10 mouse cellular contexts compared by ENCODE assay signal in genomic region chr4:103571721-103572352, GRCm38 (mm10). TPM values are rescaled to one million over a fixed set of nuclear protein-coding genes. Genes with fewer than 3 reads are reported as not detected.
A peak's percentile ranks its signal among the peaks of the same experiment; 100 is the strongest.
DNase-seq lines count a peak whose midpoint lies in the region; ATAC-seq and TF ChIP-seq lines count a peak whose summit lies in the region.
"Had no signal": no experiment of that assay in that cellular context is flagged by ENCODE, and none has a peak within 500 bp of the region (broad histone marks: within the 10 kb centered on the region; RNA-seq: fewer than 3 reads in every experiment).

No protein-coding gene starts in this region.

- H3K4me3 ChIP-seq in forebrain, embryonic 11.5 days (ENCODE audit: low read depth, low read length) = no peak overlapping the region
- no peak overlapping the region for H3K4me3 ChIP-seq in forebrain, embryonic 13.5 days
- H3K4me3 ChIP-seq in lung, embryonic 14.5 days (ENCODE audit: low read depth, low read length) = no peak overlapping the region
- H3K4me3 ChIP-seq in neural tube, embryonic 15.5 days (replicated peaks) = no peak overlapping the region
- H3K4me3 ChIP-seq: liver, embryonic 13.5 days had no signal

- WGBS in forebrain, embryonic 11.5 days = 66% methylated on average over 4 of the region's 4 CpGs
- 67% methylated on average over 4 of the region's 4 CpGs for WGBS in forebrain, embryonic 13.5 days
- WGBS in lung, embryonic 14.5 days = 64% methylated on average over 4 of the region's 4 CpGs
- 57% methylated on average over 4 of the region's 4 CpGs for WGBS in neural tube, embryonic 15.5 days

- no peaks in the 10 kb centered on the region for H3K27me3 ChIP-seq in forebrain, embryonic 11.5 days (ENCODE audit: control insufficient read depth, insufficient read depth, low read length)
- H3K27me3 ChIP-seq in forebrain, embryonic 13.5 days = no peaks in the 10 kb centered on the region
- no peaks in the 10 kb centered on the region for H3K27me3 ChIP-seq in lung, embryonic 14.5 days (ENCODE audit: insufficient read depth, low read length)
- H3K27me3 ChIP-seq in neural tube, embryonic 15.5 days (replicated peaks) = no peaks in the 10 kb centered on the region
- H3K27me3 ChIP-seq: liver, embryonic 13.5 days had no signal

- no peak overlapping the region for H3K4me2 ChIP-seq in forebrain, embryonic 11.5 days (ENCODE audit: low read depth, low read length, severe bottlenecking)
- no peak overlapping the region for H3K4me2 ChIP-seq in forebrain, embryonic 13.5 days
- no peak overlapping the region for H3K4me2 ChIP-seq in lung, embryonic 14.5 days
- no peak overlapping the region for H3K4me2 ChIP-seq in neural tube, embryonic 15.5 days
- H3K4me2 ChIP-seq: liver, embryonic 13.5 days had no signal

- peak; percentile 59 for DNase-seq in forebrain, embryonic 11.5 days (ENCODE audit: low spot score)
- peak; percentile 89 for DNase-seq in lung, embryonic 14.5 days
- no peak for DNase-seq in lung, postnatal 25 days (ENCODE audit: low spot score)
- DNase-seq in embryo, embryonic 11.5 days (ENCODE audit: low read depth, low spot score) = peak; percentile 57
- no peak for DNase-seq in left cerebral cortex, postnatal 4 days
- DNase-seq in layer of hippocampus, postnatal 10 days (ENCODE audit: low spot score in 2 of 2) = no peak
- DNase-seq: cerebellum, adult 9-11 months; liver, embryonic 13.5 days had no signal

- no peaks in the 10 kb centered on the region for H3K36me3 ChIP-seq in forebrain, embryonic 11.5 days (ENCODE audit: control insufficient read depth, insufficient read depth, low read length)
- H3K36me3 ChIP-seq in forebrain, embryonic 13.5 days (ENCODE audit: poor library complexity, severe bottlenecking) = no peaks in the 10 kb centered on the region
- H3K36me3 ChIP-seq in lung, embryonic 14.5 days (ENCODE audit: insufficient read depth) = no peaks in the 10 kb centered on the region
- H3K36me3 ChIP-seq in neural tube, embryonic 15.5 days = no peaks in the 10 kb centered on the region
- H3K36me3 ChIP-seq: liver, embryonic 13.5 days had no signal

- intact Hi-C loops in left cerebral cortex, postnatal 4 days (cut with DNase I) = no loop called here

- no peak overlapping the region for H3K27ac ChIP-seq in forebrain, embryonic 11.5 days (ENCODE audit: low read depth, low read length)
- no peak overlapping the region for H3K27ac ChIP-seq in forebrain, embryonic 13.5 days
- H3K27ac ChIP-seq in lung, embryonic 14.5 days (ENCODE audit: low read depth) = no peak overlapping the region
- peak overlapping the region; percentile 13; the same call in 1 of the 2 replicates for H3K27ac ChIP-seq in neural tube, embryonic 15.5 days (replicated peaks)
- H3K27ac ChIP-seq: liver, embryonic 13.5 days had no signal

- H3K9ac ChIP-seq in forebrain, embryonic 11.5 days (ENCODE audit: low read length) = no peak overlapping the region
- no peak overlapping the region for H3K9ac ChIP-seq in forebrain, embryonic 13.5 days
- H3K9ac ChIP-seq in lung, embryonic 14.5 days = no peak overlapping the region
- no peak overlapping the region for H3K9ac ChIP-seq in neural tube, embryonic 15.5 days (replicated peaks)
- H3K9ac ChIP-seq: liver, embryonic 13.5 days had no signal

- H3K4me1 ChIP-seq in forebrain, embryonic 11.5 days (replicated peaks; ENCODE audit: control insufficient read depth, insufficient read depth, low read length) = no peaks in the 10 kb centered on the region
- no peaks in the 10 kb centered on the region for H3K4me1 ChIP-seq in forebrain, embryonic 13.5 days
- H3K4me1 ChIP-seq in lung, embryonic 14.5 days (ENCODE audit: insufficient read depth) = no peaks in the 10 kb centered on the region
- H3K4me1 ChIP-seq in neural tube, embryonic 15.5 days = no peaks in the 10 kb centered on the region
- H3K4me1 ChIP-seq: liver, embryonic 13.5 days had no signal

- no peaks in the 10 kb centered on the region for H3K9me3 ChIP-seq in forebrain, embryonic 11.5 days (ENCODE audit: control insufficient read depth, low read length)
- H3K9me3 ChIP-seq in forebrain, embryonic 13.5 days (replicated peaks) = no peaks in the 10 kb centered on the region
- no peaks in the 10 kb centered on the region for H3K9me3 ChIP-seq in lung, embryonic 14.5 days (ENCODE audit: low read depth, low read length)
- H3K9me3 ChIP-seq in neural tube, embryonic 15.5 days (replicated peaks) = no peaks in the 10 kb centered on the region
- H3K9me3 ChIP-seq: liver, embryonic 13.5 days had no signal

- TF ChIP-seq CTCF in lung, embryonic 14.5 days (IDR thresholded peaks at IDR 0.05; ENCODE audit: low read depth) = no peak

- ATAC-seq in forebrain, embryonic 11.5 days (replicated peaks; ENCODE audit: low FRiP score) = no peak
- no peak for ATAC-seq in forebrain, embryonic 13.5 days
- peak; percentile 54; the same call in 1 of the 2 replicates for ATAC-seq in lung, embryonic 14.5 days (ENCODE audit: insufficient read depth)
- no peak for ATAC-seq in neural tube, embryonic 15.5 days (ENCODE audit: low FRiP score)

RNA-seq across cellular contexts. Expression of gene Dab1, which starts 47.3 kb away (rescaled TPM):
- 46.9 and 51.6 TPM in 2 replicates for polyA plus RNA-seq in forebrain, embryonic 11.5 days (2014; fragmentation: Nextera tagmentation; extraction: Ambion mirVana)
- polyA plus RNA-seq in forebrain, embryonic 13.5 days (2015; fragmentation: Nextera tagmentation; extraction: Ambion mirVana) = 105 and 106 TPM in 2 replicates
- 4.0 and 4.4 TPM in 2 replicates for polyA plus RNA-seq in lung, embryonic 14.5 days (2014; fragmentation: Nextera tagmentation; extraction: Ambion mirVana)
- 50.3 and 57.9 TPM in 2 replicates for polyA plus RNA-seq in neural tube, embryonic 15.5 days (2015; fragmentation: Nextera tagmentation; extraction: Ambion mirVana)
- total RNA-seq in left cerebral cortex, postnatal 4 days (2021) = 100 to 1,000 TPM; 159 to 164 TPM
- 100 to 1,000 TPM; 147 to 158 TPM for total RNA-seq in layer of hippocampus, postnatal 10 days (2021)

Comparison
In these comparisons a context has a peak if more than half of its experiments do, and no peak if none do; other contexts are left out.
1. DNase-seq: peak in forebrain, embryonic 11.5 days (single experiment), lung, embryonic 14.5 days (single experiment) and embryo, embryonic 11.5 days (single experiment); none in lung, postnatal 25 days (single experiment), left cerebral cortex, postnatal 4 days (single experiment) and layer of hippocampus, postnatal 10 days (0 of 2).